Mouse (Mus musculus) embryonic fibroblast, embryonic 13.5 days (primary cell): ENCODE data around the gene Slc10a6.

Experiments used
- CTCF ChIP-seq: IDR thresholded peaks from 2 replicates; pipeline ENCODE4 v1.5.1; 2011; ENCODE audit warnings: mild to moderate bottlenecking, control low read depth, low read length, moderate library complexity, borderline replicate concordance; ENCODE audit not compliant: insufficient read depth
- POLR2A ChIP-seq: IDR thresholded peaks from 2 replicates; pipeline ENCODE4 v1.6.1; 2011; ENCODE audit warnings: low read depth, mild to moderate bottlenecking, control low read depth, low read length, moderate library complexity

DNA sequence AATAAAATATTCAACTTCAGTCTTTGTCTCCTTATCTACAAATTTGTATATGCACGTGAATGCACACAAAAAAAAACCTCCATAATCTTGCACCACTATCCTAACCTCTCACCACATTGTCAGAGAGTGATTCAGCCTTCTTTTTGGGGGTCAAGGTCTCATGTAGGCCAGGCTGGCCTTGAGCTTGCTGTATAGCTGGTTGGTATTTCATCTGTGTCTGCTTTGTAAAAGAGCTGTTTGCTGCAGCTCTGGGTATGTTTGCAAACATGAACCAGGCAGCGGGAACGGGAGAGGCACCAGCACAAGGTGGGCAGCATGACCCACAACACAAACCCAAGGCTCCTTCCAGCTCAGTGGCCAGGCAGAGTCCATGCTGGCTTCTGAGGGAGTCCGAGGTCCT, 44.4 kb upstream of the Slc10a6 start:
- TF ChIP-seq CTCF (no peak), POLR2A (no peak)
